Mouse (Mus musculus) CH12.LX (cell line): ENCODE data around the gene Agtpbp1.

Source experiments
- CTCF ChIP-seq, 2 experiments: IDR thresholded peaks in 1 of 2; conservative IDR thresholded peaks in 1 of 2; 2 replicates each; pipeline ENCODE4 v1.5.1; 2011 to 2012; ENCODE audit warnings: low read depth in 2 of 2, low read length in 2 of 2, improper control_type of control experiment in 1 of 2, inconsistent platforms in 1 of 2, mild to moderate bottlenecking in 1 of 2, moderate library complexity in 1 of 2
- E2F4 ChIP-seq: IDR thresholded peaks from 2 replicates; pipeline ENCODE4 v1.6.1; 2011; ENCODE audit warnings: low read depth, low read length, improper control_type of control experiment; ENCODE audit not compliant: insufficient replicate concordance
- MAX ChIP-seq: IDR thresholded peaks from 2 replicates; pipeline ENCODE4 v1.6.1; 2011; ENCODE audit warnings: low read length, improper control_type of control experiment
- NELFE ChIP-seq: IDR thresholded peaks from 2 replicates; pipeline ENCODE4 v1.6.1; 2011; ENCODE audit warnings: low read depth, low read length, improper control_type of control experiment
- POLR2A ChIP-seq: IDR thresholded peaks from 2 replicates; pipeline ENCODE4 v1.6.1; 2011; ENCODE audit warnings: low read depth, mild to moderate bottlenecking, improper control_type of control experiment, low read length
- RAD21 ChIP-seq: IDR thresholded peaks from 2 replicates; pipeline ENCODE4 v1.6.1; 2011; ENCODE audit warnings: low read depth, mild to moderate bottlenecking, low read length, improper control_type of control experiment, moderate library complexity

DNA sequence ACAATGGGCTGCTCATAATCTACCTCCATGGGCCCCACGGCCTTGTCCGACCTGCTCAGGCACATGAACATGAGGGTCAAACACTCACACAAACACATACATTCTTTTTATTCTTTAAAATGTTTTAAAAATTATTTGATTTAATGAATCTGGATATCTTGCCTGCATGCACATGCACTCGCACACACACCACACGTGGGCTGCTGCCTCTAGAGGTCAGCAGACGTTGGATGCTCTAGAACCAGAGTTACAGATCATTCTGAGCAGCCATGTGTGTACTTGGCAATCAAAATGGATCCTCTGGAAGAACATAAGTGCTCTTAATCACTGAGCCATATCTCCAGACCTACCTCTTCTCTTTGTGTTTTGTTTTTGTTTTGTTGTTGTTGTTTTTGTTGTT lies 112.8 kb downstream of the Agtpbp1 start:
- no peak for TF ChIP-seq E2F4
- no peak for TF ChIP-seq RAD21
- no peak for TF ChIP-seq POLR2A
- no peak for TF ChIP-seq MAX
- no peak for TF ChIP-seq NELFE
- peak in 1 of 2 experiments; percentile 19; a peak in 1 of 4 replicates for TF ChIP-seq CTCF (conservative IDR thresholded peaks at IDR 0.05 in 1 of 2, IDR thresholded peaks at IDR 0.05 in 1 of 2; ENCODE audit: low read depth in 2 of 2, low read length in 2 of 2)
